Comparison of ENCODE assay signal across 15 mouse cellular contexts in the genomic region with DNA sequence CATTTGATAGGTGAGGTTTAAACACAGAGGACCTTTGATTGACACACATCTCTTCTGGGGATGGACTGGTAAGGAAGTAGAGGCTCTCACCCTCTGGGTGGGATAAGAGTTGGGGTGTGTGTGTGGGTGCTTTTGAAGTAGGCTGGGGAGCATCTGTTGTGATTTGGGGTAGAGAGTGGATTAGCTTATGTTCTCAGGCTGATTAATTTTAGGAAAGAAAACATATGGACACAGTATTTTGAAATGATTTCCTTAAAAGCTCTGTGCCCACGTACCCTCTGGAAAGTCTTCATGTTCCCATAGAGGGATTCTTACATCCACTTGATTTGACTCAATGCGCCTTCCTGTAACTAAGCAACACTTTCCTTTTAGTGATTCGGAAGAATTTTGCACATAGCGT.
DNase-seq lines count a peak whose midpoint lies in the region.
"Had no signal": no experiment of that assay in that cellular context is flagged by ENCODE, and none has a peak within 500 bp of the region (broad histone marks: within the 10 kb centered on the region; RNA-seq: fewer than 3 reads in every experiment).

No protein-coding gene starts in this region.

- intact Hi-C loops in left cerebral cortex, postnatal 36 days (cut with DNase I): loop anchor here (5.0 kb wide), 1 partner anchor 87 kb away; no protein-coding TSS in a partner anchor

- peak; percentile 45 to 81 for DNase-seq in layer of hippocampus, adult 18-20 months (ENCODE audit: low spot score in 2 of 2)
- DNase-seq in layer of hippocampus, postnatal 25 days (ENCODE audit: extremely low spot score in 1 of 2, low spot score in 1 of 2): no peak
- DNase-seq in brain, embryonic 18.5 days (ENCODE audit: low read depth, low spot score): peak; percentile 20
- DNase-seq in layer of hippocampus, adult 8-10 months (ENCODE audit: low spot score in 2 of 2): peak; percentile 58 to 60
- peak; percentile 63 to 70 for DNase-seq in left cerebral cortex, postnatal 36 days (ENCODE audit: low spot score in 2 of 2)
- no peak for DNase-seq in adrenal gland, postnatal 36 days
- no peak for DNase-seq in heart, adult 18-20 months
- DNase-seq: cerebellum, adult 11 months; cerebellum, postnatal 10 days; kidney, adult 8-10 months; kidney, postnatal 14 days; liver; liver, postnatal 0 days; lung, postnatal 10 days; thymus, postnatal 25 days had no signal

Comparison
In these comparisons a context has a peak if more than half of its experiments do, and no peak if none do; other contexts are left out.
1. DNase-seq: peak in layer of hippocampus, adult 18-20 months (2 of 2), brain, embryonic 18.5 days (single experiment), layer of hippocampus, adult 8-10 months (2 of 2) and left cerebral cortex, postnatal 36 days (2 of 2); none in layer of hippocampus, postnatal 25 days (0 of 2), adrenal gland, postnatal 36 days (0 of 2) and heart, adult 18-20 months (0 of 2).